Mouse (Mus musculus) hindbrain, embryonic 14.5 days (tissue): ENCODE data around the gene Fpgs. TPM values are rescaled to one million over a fixed set of nuclear protein-coding genes. Genes with fewer than 3 reads are reported as not detected.

Experiments
- ATAC-seq: fragments of 200-750 bp; cut with Nextera tagmentation; 2 replicates; pipeline ENCODE4 v1.8.0; 2017; ENCODE audit warnings: moderate number of reproducible peaks, mild to moderate bottlenecking, moderate TSS enrichment, moderate library complexity; ENCODE audit not compliant: low FRiP score
- DNase-seq: peaks from one replicate; pipeline ENCODE4 v3.0.0-alpha.2; 2015; ENCODE audit warnings: low spot score
- H3K27ac ChIP-seq: fragments of 300-500 bp; sonication (generic); 2 replicates; pipeline ENCODE4 v1.5.1; 2014; ENCODE audit warnings: mild to moderate bottlenecking, moderate library complexity
- H3K27me3 ChIP-seq: fragments of 300-500 bp; sonication (generic); 2 replicates; pipeline ENCODE4 v1.6.1; 2014; ENCODE audit warnings: mild to moderate bottlenecking, low read length, mixed read lengths; ENCODE audit not compliant: control insufficient read depth, insufficient read depth
- H3K36me3 ChIP-seq: fragments of 300-500 bp; sonication (generic); replicated peaks from 2 replicates; pipeline ENCODE4 v1.6.1; 2014; ENCODE audit not compliant: control insufficient read depth, insufficient read depth
- H3K4me1 ChIP-seq: fragments of 300-500 bp; sonication (generic); replicated peaks from 2 replicates; pipeline ENCODE4 v1.6.1; 2014; ENCODE audit warnings: antibody characterized with exemption, low read length, mixed read lengths; ENCODE audit not compliant: control insufficient read depth, insufficient read depth
- H3K4me2 ChIP-seq: fragments of 300-500 bp; sonication (generic); replicated peaks from 2 replicates; pipeline ENCODE4 v1.6.1; 2014; ENCODE audit warnings: mild to moderate bottlenecking, moderate library complexity
- H3K4me3 ChIP-seq: fragments of 300-500 bp; sonication (generic); replicated peaks from 2 replicates; pipeline ENCODE4 v1.5.1; 2014; ENCODE audit warnings: mild to moderate bottlenecking, low read length
- H3K9ac ChIP-seq: fragments of 300-500 bp; sonication (generic); 2 replicates; pipeline ENCODE4 v1.6.1; 2014
- H3K9me3 ChIP-seq: fragments of 300-500 bp; sonication (generic); 2 replicates; pipeline ENCODE4 v1.6.1; 2016; ENCODE audit warnings: low read length; ENCODE audit not compliant: control insufficient read depth
- WGBS: fragments of 180-500 bp; shearing (Covaris S2); extraction: QIAGEN DNeasy Blood & Tissue Kit; methylation state at CpG from one replicate; pipeline ENCODE4 v1.1.7; 2014; 5-methylcytosine and 5-hydroxymethylcytosine counted together
- microRNA counts: library from miRNA; unstranded; fragments of <30 nt; microRNA quantifications from one replicate; lab custom pipeline; 2016
- microRNA-seq: library from miRNA; unstranded; fragments of <30 nt; microRNA quantifications from one replicate; pipeline ENCODE4, GENCODE M21; 2016
- polyA plus RNA-seq: library from polyadenylated mRNA; unstranded; fragments of >200 nt; fragmentation: Nextera tagmentation; extraction: Ambion mirVana; gene quantifications from 2 replicates; pipeline ENCODE4 v1.2.1, GENCODE M21; 2014

The Fpgs gene
- polyA plus RNA-seq, 1 experiment from 2014 or later = 14.8 TPM

- ATAC-seq (no peak), DNase-seq (no peak)
- H3K4me2 ChIP-seq = no peak overlapping the region
- 85% methylated on average over 5 of the region's 5 CpGs for WGBS
- H3K27me3 ChIP-seq = no peaks in the 10 kb centered on the region
- no peak overlapping the region for H3K4me3 ChIP-seq
- H3K4me1 ChIP-seq = no peaks in the 10 kb centered on the region
- no peaks in the 10 kb centered on the region for H3K36me3 ChIP-seq
- H3K9me3 ChIP-seq = no peaks in the 10 kb centered on the region
- no peak overlapping the region for H3K9ac ChIP-seq
- H3K27ac ChIP-seq = no peak overlapping the region
Observed at GRCm38 (mm10) chr2:32641810-32642209, 62.1 kb downstream of the Fpgs start.

GRCm38 (mm10) chr2:32640550-32641051 lies 63.3 kb downstream of the Fpgs start:
- ATAC-seq = no peak
- Histone ChIP-seq H3K9me3 (no peaks in the 10 kb centered on the region), H3K27ac (no peak overlapping the region), H3K36me3 (no peaks in the 10 kb centered on the region), H3K27me3 (no peaks in the 10 kb centered on the region), H3K9ac (no peak overlapping the region), H3K4me2 (no peak overlapping the region), H3K4me3 (no peak overlapping the region), H3K4me1 (no peaks in the 10 kb centered on the region)
- WGBS = 57% methylated on average over 6 of the region's 6 CpGs
- no peak for DNase-seq

GRCm38 (mm10) chr2:32639632-32640031 lies 64.3 kb downstream of the Fpgs start:
- H3K27me3 ChIP-seq = no peaks in the 10 kb centered on the region

GRCm38 (mm10) chr2:32637778-32638281 lies 66.1 kb downstream of the Fpgs start:
- Histone ChIP-seq H3K27ac (no peak overlapping the region), H3K9ac (no peak overlapping the region)

More at GRCm38 (mm10) chr2:32639632-32640031, 64.3 kb downstream of the Fpgs start:
- no peak overlapping the region for H3K4me2 ChIP-seq
- H3K9me3 ChIP-seq = no peaks in the 10 kb centered on the region
- H3K4me1 ChIP-seq = no peaks in the 10 kb centered on the region
- DNase-seq (no peak), ATAC-seq (no peak)
- no peak overlapping the region for H3K4me3 ChIP-seq
- no peak overlapping the region for H3K27ac ChIP-seq
- no peaks in the 10 kb centered on the region for H3K36me3 ChIP-seq
- no peak overlapping the region for H3K9ac ChIP-seq
- WGBS = 100% methylated on average over 1 of the region's 1 CpGs

GRCm38 (mm10) chr2:32636617-32637016 lies 67.3 kb downstream of the Fpgs start:
- Histone ChIP-seq H3K4me3 (no peak overlapping the region), H3K4me2 (no peak overlapping the region), H3K4me1 (no peaks in the 10 kb centered on the region), H3K9me3 (no peaks in the 10 kb centered on the region), H3K27ac (no peak overlapping the region), H3K36me3 (no peaks in the 10 kb centered on the region; the same call in 1 of the 2 replicates), H3K9ac (no peak overlapping the region), H3K27me3 (no peaks in the 10 kb centered on the region)
- ATAC-seq (no peak), DNase-seq (no peak)
- 91% methylated on average over 7 of the region's 7 CpGs for WGBS

More at GRCm38 (mm10) chr2:32637778-32638281, 66.1 kb downstream of the Fpgs start:
- H3K36me3 ChIP-seq = no peaks in the 10 kb centered on the region; the same call in 1 of the 2 replicates
- H3K4me3 ChIP-seq = no peak overlapping the region
- H3K4me2 ChIP-seq = no peak overlapping the region
- no peaks in the 10 kb centered on the region for H3K27me3 ChIP-seq
- no peaks in the 10 kb centered on the region for H3K9me3 ChIP-seq
- WGBS = 36% methylated on average over 11 of the region's 11 CpGs
- DNase-seq (no peak), ATAC-seq (0 out of 2 replicates have a peak, but pooled peaks have one; percentile 37)
- no peaks in the 10 kb centered on the region for H3K4me1 ChIP-seq

GRCm38 (mm10) chr2:32634277-32635105 lies 69.5 kb downstream of the Fpgs start:
- no peak for ATAC-seq
- Histone ChIP-seq H3K4me2 (no peak overlapping the region), H3K4me3 (no peak overlapping the region), H3K36me3 (peaks cover 3% of the 10 kb centered on the region; the same call in 1 of the 2 replicates), H3K4me1 (peaks cover 2% of the 10 kb centered on the region; the same call in 1 of the 2 replicates), H3K27me3 (no peaks in the 10 kb centered on the region), H3K9me3 (no peaks in the 10 kb centered on the region), H3K27ac (no peak overlapping the region), H3K9ac (no peak overlapping the region)
- WGBS = 85% methylated on average over 10 of the region's 10 CpGs
- DNase-seq = no peak

- Histone ChIP-seq H3K27me3 (no peaks in the 10 kb centered on the region), H3K4me2 (no peak overlapping the region), H3K36me3 (peaks cover 3% of the 10 kb centered on the region; the same call in 1 of the 2 replicates), H3K9me3 (no peaks in the 10 kb centered on the region), H3K4me1 (peaks cover 9% of the 10 kb centered on the region), H3K27ac (no peak overlapping the region), H3K4me3 (no peak overlapping the region), H3K9ac (no peak overlapping the region)
- WGBS = 78% methylated on average over 5 of the region's 5 CpGs
- no peak for DNase-seq
- no peak for ATAC-seq
Observed at GRCm38 (mm10) chr2:32633660-32634059, 70.3 kb downstream of the Fpgs start.

MicroRNAs encoded within 50 kb of the gene (microRNA counts, 519-probe panel; counts per million panel counts)
- not detected for microRNA mmu-miR-1954 (lab: Ali Mortazavi, UCI)
- not detected for microRNA mmu-miR-2861 (lab: Ali Mortazavi, UCI)

Small RNA genes within 50 kb of the gene (microRNA-seq; reads per million reads assigned to microRNA genes)
- not detected for gene Gm47291
- gene Mir1954 = not detected
- gene Mir2861 = not detected
- not detected for gene Mir3960
- gene Mir8093 = 0.48 reads per million

Other genes with a start within 250 kb of the Fpgs start
- 7.8 and 8.3 TPM in 2 replicates for gene Fam102a, start 168.8 kb downstream of the Fpgs start, polyA plus RNA-seq
- gene Dpm2, start 133.3 kb downstream of the Fpgs start, polyA plus RNA-seq = 132 and 141 TPM in 2 replicates
- 11.6 and 12.6 TPM in 2 replicates for gene Pip5kl1, start 129.3 kb downstream of the Fpgs start, polyA plus RNA-seq
- gene 9430097D07Rik, start 128.5 kb downstream of the Fpgs start, polyA plus RNA-seq = 0.48 and 0.81 TPM in 2 replicates
- 32.3 and 36.8 TPM in 2 replicates for gene St6galnac4, start 117.0 kb downstream of the Fpgs start, polyA plus RNA-seq
- gene St6galnac6, start 104.4 kb downstream of the Fpgs start, polyA plus RNA-seq = 8.5 and 9.3 TPM in 2 replicates
- 78.1 and 82.0 TPM in 2 replicates for gene Ak1, start 82.4 kb downstream of the Fpgs start, polyA plus RNA-seq
- gene Eng, start 57.5 kb downstream of the Fpgs start, polyA plus RNA-seq = 28.1 and 30.5 TPM in 2 replicates
- gene Cdk9, start 8.9 kb upstream of the Fpgs start, polyA plus RNA-seq = 59.7 and 61.6 TPM in 2 replicates
- 43.5 and 47.9 TPM in 2 replicates for gene Sh2d3c, start 16.9 kb upstream of the Fpgs start, polyA plus RNA-seq
- 3.8 and 4.5 TPM in 2 replicates for gene 6330409D20Rik, start 36.9 kb upstream of the Fpgs start, polyA plus RNA-seq
- gene Tor2a, start 53.1 kb upstream of the Fpgs start, polyA plus RNA-seq = 49.8 and 53.1 TPM in 2 replicates
- 0.52 and 0.74 TPM in 2 replicates for gene Ttc16, start 71.5 kb upstream of the Fpgs start, polyA plus RNA-seq
- 4.3 and 5.1 TPM in 2 replicates for gene Ptrh1, start 71.6 kb upstream of the Fpgs start, polyA plus RNA-seq
- 0.42 and 1.2 TPM in 2 replicates for gene Cfap157, start 80.3 kb upstream of the Fpgs start, polyA plus RNA-seq
- gene Stxbp1, start 143.1 kb upstream of the Fpgs start, polyA plus RNA-seq = 275 and 317 TPM in 2 replicates
- 16.8 and 19.4 TPM in 2 replicates for gene Fam129b, start 172.0 kb upstream of the Fpgs start, polyA plus RNA-seq